Mouse (Mus musculus): ENCODE data around the gene Phf24.

Phf24 gene

GRCm38 (mm10) chr4:42972952-42973351 is 56.5 kb downstream of the Phf24 start:
- in situ Hi-C loops (cut with MboI; ENCODE audit: unreplicated experiment in 2 of 2), result loop anchor here in 1 of 2 experiments (25.0 kb wide), 3 partner anchors 1411 to 1911 kb away; partner anchors contain the start of genes Dnaic1, Fam219a, Kif24 and Nudt2

- in situ Hi-C loops (cut with MboI; ENCODE audit: unreplicated experiment in 2 of 2), result loop anchor here in 1 of 2 experiments (25.0 kb wide), 3 partner anchors 1412 to 1912 kb away; partner anchors contain the start of genes Dnaic1, Fam219a, Kif24 and Nudt2
These were observed 57.4 kb downstream of the Phf24 start for GRCm38 (mm10) chr4:42973868-42974267.

- in situ Hi-C loops (cut with MboI; ENCODE audit: unreplicated experiment in 2 of 2), result no loop called here
These were observed 61.6 kb downstream of the Phf24 start for GRCm38 (mm10) chr4:42978062-42978461.

GRCm38 (mm10) chr4:42980467-42980866 is 64.0 kb downstream of the Phf24 start:
- in situ Hi-C loops (cut with MboI; ENCODE audit: unreplicated experiment in 2 of 2), result loop anchor here in 1 of 2 experiments (10.0 kb wide), 1 partner anchor 1986 kb away; no protein-coding TSS in a partner anchor

- in situ Hi-C loops (cut with MboI; ENCODE audit: unreplicated experiment in 2 of 2), result loop anchor here in 1 of 2 experiments (10.0 kb wide), 1 partner anchor 1993 kb away; no protein-coding TSS in a partner anchor
These were observed 71.8 kb downstream of the Phf24 start for GRCm38 (mm10) chr4:42988296-42988695.
